Mouse (Mus musculus) gastrocnemius, postnatal 14 days (tissue): ENCODE measurements at regions not wholly inside any gene's neighbourhood (a gene's known extent, or its start where the extent isn't known, plus 50 kb on each side); places are given as distances from the start of the nearest gene placed in this dataset.

Experiments
- DNase-seq: peaks from one replicate; pipeline ENCODE4 v3.0.0; 2021; ENCODE audit warnings: mixed read lengths
- intact Hi-C: fragments of 180-260 bp; cut with DNase I; formaldehyde crosslinking; loops from one replicate; pipeline ENCODE4 v1.15.1; 2025; ENCODE audit warnings: low total_unique reads

- intact Hi-C loops: no loop called here
- no peak for DNase-seq
Observed at GRCm38 (mm10) chr1:100551293-100551692, 778.7 kb downstream of the Cntnap5b start.

GRCm38 (mm10) chr1:100556937-100557336 lies 784.4 kb downstream of the Cntnap5b start:
- DNase-seq: peak; percentile 4
- intact Hi-C loops: no loop called here
